Mouse (Mus musculus) inflammation-experienced regulatory T-cells (primary cell): Measurements from ENCODE around the gene Atad5. TPM values are rescaled to one million over a fixed set of nuclear protein-coding genes. Genes with fewer than 3 reads are reported as not detected.

Experiments
- polyA plus RNA-seq, 2 experiments: library from polyadenylated mRNA; unstranded; fragments of 100-300 nt; shearing (Covaris generic); gene quantifications; one replicate each; pipeline ENCODE4 v1.2.1; 2017

The Atad5 gene
- polyA plus RNA-seq = 1 to 10 TPM; 3.8 to 3.9 TPM

DNA sequence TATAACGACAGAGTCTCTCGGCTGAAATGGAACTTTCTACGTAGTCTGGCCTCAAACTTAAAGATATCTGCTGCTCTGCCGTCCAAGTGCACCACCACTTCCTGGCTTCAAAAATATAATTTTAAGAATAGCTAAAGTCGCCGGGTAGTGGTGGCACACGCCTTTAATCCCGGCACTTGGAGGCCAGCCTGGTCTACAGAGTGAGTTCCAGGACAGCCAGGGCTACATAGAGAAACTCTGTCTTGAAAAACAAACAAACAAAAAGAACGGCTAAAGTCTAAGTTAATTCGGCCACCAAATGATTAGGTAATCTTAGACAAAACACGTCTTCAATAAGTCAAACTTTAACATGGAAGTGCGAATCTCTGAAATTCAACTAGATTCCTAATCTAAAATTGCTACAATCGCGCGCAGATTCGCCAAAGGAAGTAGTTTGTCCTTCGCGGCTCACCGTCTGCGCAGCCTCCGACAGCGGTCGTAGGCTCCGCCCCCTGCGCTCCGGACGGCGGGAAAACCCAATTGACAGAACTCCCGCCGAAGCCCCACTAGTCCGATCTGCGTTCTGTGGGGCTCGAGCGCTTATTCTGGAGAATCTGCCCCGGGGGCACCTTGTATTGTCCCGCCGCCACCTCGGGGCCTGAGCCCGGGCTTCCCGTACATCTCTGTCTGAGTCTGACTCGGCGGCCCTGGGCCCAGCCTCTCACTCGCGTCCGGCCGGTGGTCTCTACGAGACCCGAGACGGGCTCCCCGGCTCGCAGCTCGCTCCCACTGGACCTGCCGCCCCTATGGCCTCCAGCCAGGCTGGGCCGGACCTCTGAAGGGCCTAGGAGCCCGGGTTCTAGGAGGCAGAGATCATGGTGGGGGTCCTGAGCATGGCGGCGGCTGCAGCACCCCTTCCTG lies at the start of gene Atad5:
TSS of gene Atad5 (plus strand) at position 484 of the 900 bp plus-strand sequence.

DNA sequence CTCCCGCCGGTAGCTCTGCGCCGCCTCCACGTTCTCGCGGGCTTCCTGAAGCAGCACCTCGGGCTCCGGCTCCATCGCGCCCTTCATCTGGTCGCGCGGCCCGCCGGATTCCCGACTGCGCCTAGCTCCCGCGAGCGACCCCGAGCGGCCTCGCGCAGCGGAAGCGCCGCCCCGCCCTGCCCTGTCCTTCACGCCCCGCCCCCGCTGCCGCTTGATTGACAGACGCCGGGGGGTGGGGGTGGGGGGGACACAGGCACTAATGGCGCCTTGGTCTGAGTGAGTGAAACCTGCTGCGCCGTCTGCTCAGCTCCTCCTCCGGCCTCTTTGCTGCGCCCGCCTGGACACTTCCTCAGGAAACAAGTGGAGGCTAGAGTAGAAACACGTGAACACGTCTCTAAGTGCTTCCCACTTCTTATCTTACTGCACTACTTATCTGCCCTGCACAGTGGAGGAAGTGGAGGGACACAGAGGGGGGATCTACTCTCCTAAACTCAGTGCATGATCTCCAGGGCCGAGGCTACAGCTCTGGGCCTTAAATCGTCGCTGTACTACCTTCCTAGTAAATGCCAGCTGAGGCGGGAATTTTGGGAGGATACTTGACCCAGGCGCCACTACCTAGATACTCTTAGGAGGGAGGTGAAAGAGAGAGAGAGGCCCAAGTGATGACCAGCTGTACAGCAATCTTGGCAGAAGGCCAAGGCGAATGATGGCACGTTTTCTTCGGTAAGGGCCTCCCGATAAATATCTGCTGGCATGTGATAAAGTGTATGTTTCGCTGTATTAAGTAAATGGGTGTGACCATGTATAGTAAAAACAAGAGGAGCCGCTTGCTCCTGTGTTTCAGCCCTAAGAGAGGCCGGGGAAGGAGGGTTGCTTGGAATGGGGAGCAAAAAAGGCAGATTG lies 8.1 kb upstream of the Atad5 start, which contains the start of gene Crlf3:
TSS of gene Crlf3 (minus strand) at position 166 of the 903 bp plus-strand sequence.

DNA sequence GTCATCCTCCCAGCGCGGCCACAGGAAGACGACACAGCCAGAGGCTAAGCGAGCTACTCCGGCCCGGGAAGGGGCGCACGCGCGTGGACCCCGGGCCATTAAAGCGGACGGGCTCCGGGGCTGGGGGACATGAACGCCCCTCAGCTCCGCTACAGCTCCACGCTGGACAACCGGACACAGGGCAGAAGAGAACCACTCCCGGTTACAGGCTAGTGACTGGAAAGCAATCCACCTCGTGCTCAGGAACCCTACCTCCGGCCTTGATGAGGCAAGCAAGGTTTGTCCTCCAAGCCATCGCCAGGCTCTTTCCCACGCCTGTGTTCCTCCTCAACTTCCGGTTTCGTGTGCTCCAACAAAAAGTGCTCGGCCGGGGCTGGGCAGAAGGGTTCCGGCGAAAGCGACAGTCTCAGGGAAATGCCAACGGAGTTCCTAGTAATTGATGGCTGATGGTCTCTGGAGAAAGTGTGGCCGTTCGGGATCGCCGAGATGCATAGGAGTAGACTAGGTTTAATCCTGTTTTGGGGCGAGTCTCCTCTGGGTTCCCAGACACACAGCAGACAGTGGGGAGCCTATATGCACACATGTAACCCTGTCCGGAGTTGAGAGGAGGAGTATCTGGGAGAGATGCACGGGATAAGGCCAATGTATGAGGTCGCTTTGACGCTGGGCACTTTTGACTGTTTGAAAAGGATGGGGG lies 52.8 kb downstream of the Atad5 start, which contains the start of gene Tefm:
TSS of gene Tefm (minus strand) at position 351 of the 697 bp plus-strand sequence.

DNA sequence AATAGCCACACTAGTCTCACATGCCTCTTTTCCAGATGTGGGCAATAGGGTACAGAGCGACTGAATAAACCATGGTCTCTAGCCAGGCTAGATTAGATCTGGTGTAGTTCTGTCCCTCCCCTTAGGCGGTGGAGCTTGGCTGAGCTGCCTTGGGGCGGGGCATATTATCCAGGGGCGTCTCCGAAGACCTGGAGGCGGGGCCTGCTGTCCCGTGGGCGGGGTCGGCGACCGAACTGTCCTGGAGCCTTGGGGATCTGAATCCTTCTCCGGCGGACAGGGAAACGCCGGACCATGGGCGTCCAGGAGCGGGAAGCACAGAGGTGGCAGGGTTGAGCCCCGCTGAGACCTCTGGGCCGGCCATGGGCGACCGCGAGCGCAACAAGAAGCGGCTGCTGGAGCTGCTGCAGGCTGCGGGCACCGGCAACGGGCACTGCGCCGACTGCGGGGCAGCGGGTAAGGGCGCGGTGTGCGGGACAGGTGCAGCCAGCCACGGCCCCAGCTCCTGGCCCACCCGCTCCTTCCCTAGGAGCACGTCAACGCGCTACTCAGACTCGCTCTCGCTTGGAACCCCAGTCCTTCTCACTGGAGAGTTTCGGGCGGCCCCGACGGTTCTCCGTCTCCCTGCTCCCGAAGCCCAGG lies 64.8 kb downstream of the Atad5 start, which contains the start of gene Adap2:
TSS of gene Adap2 (plus strand) at position 249 of the 639 bp plus-strand sequence.

DNA sequence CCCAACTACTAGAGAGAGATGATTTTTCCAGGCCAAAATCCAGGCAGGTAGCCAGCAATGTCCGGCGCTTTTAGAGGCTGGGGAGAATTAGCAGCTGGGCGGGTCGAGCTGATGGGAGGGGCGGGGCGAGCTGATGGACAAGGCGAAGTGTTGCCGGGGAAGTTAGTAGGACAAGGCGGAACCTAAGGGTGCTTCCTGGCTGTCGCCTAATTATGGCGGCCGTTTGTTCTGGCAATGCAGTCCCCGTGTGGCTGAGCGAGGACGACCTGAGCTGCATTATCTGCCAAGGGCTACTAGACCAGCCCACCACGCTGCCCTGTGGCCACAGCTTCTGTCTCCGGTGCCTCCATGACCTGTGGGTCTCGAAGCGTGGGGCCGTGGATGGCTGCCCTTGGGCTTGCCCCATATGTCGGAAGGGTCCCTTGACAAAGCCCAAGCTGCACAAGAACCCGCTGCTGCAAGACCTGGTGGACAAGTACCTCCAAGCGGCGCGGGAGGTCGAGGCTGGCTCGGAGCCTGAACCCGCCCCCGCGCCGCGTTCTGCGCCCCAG lies 94.6 kb downstream of the Atad5 start, which contains the start of gene Rnf135:
TSS of gene Rnf135 (plus strand) at position 147 of the 551 bp plus-strand sequence.

Other genes starting within 250 kb of the Atad5 start
- gene Utp6, start 127.0 kb upstream of the Atad5 start, polyA plus RNA-seq = 10 to 100 TPM; 50.9 to 51.3 TPM
- 10 to 100 TPM; 44.4 to 54.0 TPM for gene Suz12, start 96.3 kb upstream of the Atad5 start, polyA plus RNA-seq
- 100 to 1,000 TPM; 305 to 309 TPM for gene Crlf3, start 8.4 kb upstream of the Atad5 start, polyA plus RNA-seq
- 10 to 100 TPM; 15.0 to 19.7 TPM for gene Tefm, start 52.8 kb downstream of the Atad5 start, polyA plus RNA-seq
- under 1 TPM; 0.17 to 0.42 TPM for gene Adap2, start 64.7 kb downstream of the Atad5 start, polyA plus RNA-seq
- gene Rnf135, start 94.5 kb downstream of the Atad5 start, polyA plus RNA-seq = 10 to 100 TPM in 1 of 2 experiments, 1 to 10 TPM in 1; 9.7 to 19.0 TPM
- 10 to 100 TPM; 53.4 to 59.7 TPM for gene Rhot1, start 119.6 kb downstream of the Atad5 start, polyA plus RNA-seq
- gene Rhbdl3, start 211.5 kb downstream of the Atad5 start, polyA plus RNA-seq = 1 to 10 TPM; 6.8 to 7.0 TPM